Mouse (Mus musculus) myocyte (in vitro differentiated cells): ENCODE measurements around the gene Gpm6a.

ENCODE experiments used
- E2F4 ChIP-seq: IDR thresholded peaks from one replicate; pipeline ENCODE4 v1.6.1; 2011; ENCODE audit warnings: mild to moderate bottlenecking, control low read depth, moderate library complexity; ENCODE audit not compliant: insufficient read depth
- MAX ChIP-seq: IDR thresholded peaks from one replicate; pipeline ENCODE4 v1.6.1; 2011; ENCODE audit warnings: low read depth, mild to moderate bottlenecking, control low read depth
- POLR2A ChIP-seq: IDR thresholded peaks from one replicate; pipeline ENCODE4 v1.6.1; 2011; ENCODE audit warnings: low read depth, mild to moderate bottlenecking, control low read depth, moderate library complexity; ENCODE audit not compliant: insufficient read length
- TCF12 ChIP-seq: IDR thresholded peaks from one replicate; pipeline ENCODE4 v1.6.1; 2011; ENCODE audit warnings: mild to moderate bottlenecking, control low read depth; ENCODE audit not compliant: poor library complexity, insufficient read depth, severe bottlenecking
- USF1 ChIP-seq: IDR thresholded peaks from one replicate; pipeline ENCODE4 v1.6.1; 2011; ENCODE audit warnings: low read depth, mild to moderate bottlenecking, control low read depth, moderate library complexity

- TF ChIP-seq POLR2A, result no peak
- TF ChIP-seq E2F4, result no peak
- no peak for TF ChIP-seq USF1
- TF ChIP-seq TCF12, result no peak
- TF ChIP-seq MAX, result no peak
Observed at GRCm38 (mm10) chr8:54991840-54992609, 37.4 kb downstream of the Gpm6a start.
